Mouse (Mus musculus) forebrain, embryonic 11.5 days (tissue): ENCODE data around the gene A530032D15Rik. TPM values are rescaled to one million over a fixed set of nuclear protein-coding genes. Genes with fewer than 3 reads are reported as not detected.
A peak's percentile ranks its signal among the peaks of the same experiment; 100 is the strongest.
"Not testable (repeated sequence)": the region's sequence is repeated elsewhere in the genome, so short reads cannot be mapped to it uniquely, and the experiment has no call there.

Source experiments
- ATAC-seq: fragments of 200-750 bp; cut with Nextera tagmentation; replicated peaks from 2 replicates; pipeline ENCODE4 v1.8.0; 2017; ENCODE audit warnings: moderate TSS enrichment; ENCODE audit not compliant: low FRiP score
- DNase-seq: peaks from one replicate; pipeline ENCODE4 v3.0.0-alpha.2; 2017; ENCODE audit warnings: low spot score
- H3K27ac ChIP-seq: fragments of 300-500 bp; sonication (generic); 2 replicates; pipeline ENCODE4 v1.5.1; 2014; ENCODE audit warnings: low read depth, low read length
- H3K27me3 ChIP-seq: fragments of 300-500 bp; sonication (generic); 2 replicates; pipeline ENCODE4 v1.6.1; 2014; ENCODE audit warnings: mild to moderate bottlenecking, low read length, mixed read lengths; ENCODE audit not compliant: control insufficient read depth, insufficient read depth
- H3K36me3 ChIP-seq: fragments of 300-500 bp; sonication (generic); 2 replicates; pipeline ENCODE4 v1.6.1; 2014; ENCODE audit warnings: mild to moderate bottlenecking, low read length, moderate library complexity, mixed read lengths; ENCODE audit not compliant: control insufficient read depth, insufficient read depth
- H3K4me1 ChIP-seq: fragments of 300-500 bp; sonication (generic); replicated peaks from 2 replicates; pipeline ENCODE4 v1.6.1; 2014; ENCODE audit warnings: low read length, mixed read lengths; ENCODE audit not compliant: control insufficient read depth, insufficient read depth
- H3K4me2 ChIP-seq: fragments of 300-500 bp; sonication (generic); 2 replicates; pipeline ENCODE4 v1.6.1; 2014; ENCODE audit warnings: low read depth, mild to moderate bottlenecking, low read length, moderate library complexity, mixed read lengths; ENCODE audit not compliant: severe bottlenecking
- H3K4me3 ChIP-seq: fragments of 300-500 bp; sonication (generic); 2 replicates; pipeline ENCODE4 v1.5.1; 2014; ENCODE audit warnings: low read depth, low read length
- H3K9ac ChIP-seq: fragments of 300-500 bp; sonication (generic); 2 replicates; pipeline ENCODE4 v1.6.1; 2014; ENCODE audit warnings: low read length
- H3K9me3 ChIP-seq: fragments of 300-500 bp; sonication (generic); 2 replicates; pipeline ENCODE4 v1.6.1; 2016; ENCODE audit warnings: low read length, mixed read lengths; ENCODE audit not compliant: control insufficient read depth
- WGBS: fragments of 180-500 bp; shearing (Covaris S2); extraction: QIAGEN DNeasy Blood & Tissue Kit; methylation state at CpG from one replicate; pipeline ENCODE4 v1.1.7; 2014; 5-methylcytosine and 5-hydroxymethylcytosine counted together
- polyA plus RNA-seq: library from polyadenylated mRNA; unstranded; fragments of >200 nt; fragmentation: Nextera tagmentation; extraction: Ambion mirVana; gene quantifications from 2 replicates; pipeline ENCODE4 v1.2.1, GENCODE M21; 2014

A530032D15Rik gene
- not detected in 2 replicates for polyA plus RNA-seq

DNA sequence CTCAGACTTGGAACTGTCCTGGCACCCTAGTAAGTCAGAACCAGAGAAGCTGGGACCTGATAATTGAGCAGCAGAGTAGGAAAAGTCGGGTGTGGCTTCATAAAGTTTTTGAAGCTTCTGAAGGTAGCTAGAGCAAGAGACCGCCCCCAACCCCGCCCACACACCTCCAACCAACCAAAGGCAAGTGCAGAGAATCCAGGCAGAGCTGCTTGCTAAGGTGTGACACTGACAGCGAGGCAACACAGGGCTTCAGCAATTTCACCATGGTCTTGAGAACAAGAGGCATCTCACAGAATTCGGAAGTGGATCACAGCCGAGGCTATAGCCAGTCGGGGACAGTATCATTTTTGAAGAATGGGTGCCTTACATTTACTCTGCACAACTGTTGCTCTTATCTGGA, at the start of gene A530032D15Rik:
TSS of gene A530032D15Rik (minus strand) at position 101 of the 400 bp plus-strand sequence.
- no CpG with 5 or more reads among the region's 7 CpGs for WGBS
- ATAC-seq, H3K9ac ChIP-seq: not testable (repeated sequence)

DNA sequence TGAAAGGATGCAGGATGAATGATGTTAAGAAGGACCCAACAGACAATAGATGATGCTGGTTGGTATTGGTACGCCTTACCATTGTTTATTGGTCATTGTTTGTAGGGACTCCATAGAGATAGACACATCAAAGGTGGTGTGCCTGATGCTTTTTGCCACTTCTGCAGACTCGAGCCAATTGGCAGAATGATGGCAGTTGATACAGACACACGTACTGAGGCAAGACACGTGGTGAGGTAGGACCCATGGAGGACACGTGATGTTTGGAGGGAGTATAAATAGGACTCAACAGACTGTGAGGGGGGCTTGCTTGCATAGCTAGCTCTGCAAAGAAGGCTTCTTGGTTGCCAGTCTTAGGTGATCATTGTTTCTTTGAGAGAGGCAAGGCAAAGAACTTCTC, 45.5 kb upstream of the A530032D15Rik start:
- H3K36me3 ChIP-seq, H3K4me2 ChIP-seq, H3K9ac ChIP-seq, DNase-seq, ATAC-seq, H3K9me3 ChIP-seq, H3K27me3 ChIP-seq, H3K27ac ChIP-seq, H3K4me3 ChIP-seq, H3K4me1 ChIP-seq: not testable (repeated sequence)
- WGBS = 81% methylated on average over 4 of the region's 5 CpGs

More for the DNA sequence above, at the start of gene A530032D15Rik:
- not testable (repeated sequence) for H3K4me1 ChIP-seq, H3K27me3 ChIP-seq, DNase-seq, H3K27ac ChIP-seq, H3K9me3 ChIP-seq, H3K36me3 ChIP-seq, H3K4me2 ChIP-seq, H3K4me3 ChIP-seq

DNA sequence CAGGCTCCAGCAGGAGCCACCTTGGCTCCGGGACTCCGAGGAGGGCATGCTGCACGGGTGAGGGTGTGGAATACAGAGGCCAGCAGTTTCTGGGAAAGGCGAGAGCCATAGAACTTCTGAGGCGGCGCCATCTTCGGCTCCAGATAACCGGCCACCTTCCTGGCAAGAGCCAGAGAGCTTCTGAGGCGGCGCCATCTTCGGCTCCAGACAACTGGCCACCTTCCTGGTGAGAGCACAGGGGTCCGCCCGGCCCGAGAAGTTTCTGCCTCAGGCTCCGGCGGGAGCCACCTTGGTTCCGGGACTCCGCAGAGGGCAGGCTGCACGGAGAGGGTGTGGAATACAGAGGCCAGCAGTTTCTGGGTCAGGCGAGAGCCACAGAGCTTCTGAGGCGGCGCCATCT, 24.0 kb upstream of the A530032D15Rik start:
- not testable (repeated sequence) for H3K4me2 ChIP-seq, H3K27me3 ChIP-seq, H3K4me3 ChIP-seq, H3K9me3 ChIP-seq, H3K9ac ChIP-seq, H3K36me3 ChIP-seq, DNase-seq, H3K27ac ChIP-seq, H3K4me1 ChIP-seq, ATAC-seq
- WGBS = 90% methylated on average over 20 of the region's 22 CpGs

DNA sequence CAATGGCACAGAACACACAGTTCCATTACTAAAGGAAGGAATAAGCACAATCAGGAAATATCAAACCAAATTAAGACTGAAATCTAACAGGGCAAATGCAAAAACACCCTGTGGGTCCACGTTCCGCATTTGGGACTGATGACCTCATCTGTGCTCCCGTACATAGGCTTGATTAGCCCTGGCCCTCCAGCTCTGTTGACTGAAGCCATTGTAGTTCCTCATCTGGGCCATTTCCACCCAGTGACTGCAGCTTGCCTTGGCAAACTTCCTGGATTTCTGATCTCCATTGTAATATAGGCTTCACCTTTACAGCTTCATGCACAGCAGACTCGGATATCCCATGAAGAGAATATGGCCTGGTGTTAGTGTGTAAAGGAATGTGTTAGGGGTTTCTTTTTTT, 12.2 kb upstream of the A530032D15Rik start:
- WGBS = 92% methylated on average over 4 of the region's 4 CpGs
- H3K36me3 ChIP-seq, H3K4me2 ChIP-seq, H3K4me1 ChIP-seq, H3K9ac ChIP-seq, H3K9me3 ChIP-seq, H3K27ac ChIP-seq, H3K27me3 ChIP-seq, H3K4me3 ChIP-seq, DNase-seq, ATAC-seq: not testable (repeated sequence)

DNA sequence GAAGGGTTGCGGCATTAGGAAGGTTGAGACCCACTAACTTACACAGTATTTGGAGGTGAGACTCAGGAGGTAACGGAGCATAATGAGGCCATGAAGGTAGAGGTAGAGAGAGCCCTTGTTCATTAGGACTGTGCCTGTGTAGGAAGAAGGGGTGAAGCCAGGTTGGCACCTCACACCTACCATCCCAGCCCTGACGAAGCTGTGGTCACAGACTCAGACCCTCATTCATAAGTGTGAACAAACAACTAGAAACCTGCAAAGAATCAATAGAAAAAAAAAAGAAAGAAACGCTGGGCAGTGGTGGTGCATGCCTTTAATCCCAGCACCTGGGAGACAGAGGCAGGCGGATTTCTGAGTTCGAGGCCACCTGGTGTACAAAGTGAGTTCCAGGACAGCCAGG, 8.7 kb upstream of the A530032D15Rik start:
- WGBS = 86% methylated on average over 5 of the region's 6 CpGs

DNA sequence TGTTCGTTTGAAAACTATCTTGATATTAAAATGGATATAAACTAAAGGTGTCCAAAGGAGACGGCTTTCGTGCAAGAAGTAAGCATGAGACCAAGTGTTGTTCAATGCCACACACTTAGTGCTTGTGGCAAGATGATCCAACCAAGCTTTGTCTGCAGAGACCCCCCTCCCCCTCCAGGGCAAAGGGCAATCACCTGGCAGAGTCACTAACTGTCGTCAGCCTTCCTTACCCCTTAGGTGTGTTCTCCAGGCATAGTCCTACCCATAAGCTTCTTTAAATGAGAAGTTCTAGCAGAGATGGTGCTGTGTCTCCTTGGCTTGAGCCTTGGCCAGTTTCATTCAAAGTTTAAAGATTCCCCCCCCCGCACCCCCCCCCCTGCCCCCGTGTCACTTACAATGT, 7.9 kb upstream of the A530032D15Rik start:
- not testable (repeated sequence) for H3K4me2 ChIP-seq, H3K4me1 ChIP-seq, H3K27ac ChIP-seq, H3K9ac ChIP-seq, H3K27me3 ChIP-seq, H3K4me3 ChIP-seq, DNase-seq, ATAC-seq, H3K9me3 ChIP-seq, H3K36me3 ChIP-seq
- 75% methylated on average over 4 of the region's 6 CpGs for WGBS

More for the DNA sequence above, 8.7 kb upstream of the A530032D15Rik start:
- DNase-seq, H3K36me3 ChIP-seq, H3K4me3 ChIP-seq, H3K27ac ChIP-seq, H3K9ac ChIP-seq, H3K9me3 ChIP-seq, ATAC-seq, H3K4me1 ChIP-seq, H3K27me3 ChIP-seq, H3K4me2 ChIP-seq: not testable (repeated sequence)

DNA sequence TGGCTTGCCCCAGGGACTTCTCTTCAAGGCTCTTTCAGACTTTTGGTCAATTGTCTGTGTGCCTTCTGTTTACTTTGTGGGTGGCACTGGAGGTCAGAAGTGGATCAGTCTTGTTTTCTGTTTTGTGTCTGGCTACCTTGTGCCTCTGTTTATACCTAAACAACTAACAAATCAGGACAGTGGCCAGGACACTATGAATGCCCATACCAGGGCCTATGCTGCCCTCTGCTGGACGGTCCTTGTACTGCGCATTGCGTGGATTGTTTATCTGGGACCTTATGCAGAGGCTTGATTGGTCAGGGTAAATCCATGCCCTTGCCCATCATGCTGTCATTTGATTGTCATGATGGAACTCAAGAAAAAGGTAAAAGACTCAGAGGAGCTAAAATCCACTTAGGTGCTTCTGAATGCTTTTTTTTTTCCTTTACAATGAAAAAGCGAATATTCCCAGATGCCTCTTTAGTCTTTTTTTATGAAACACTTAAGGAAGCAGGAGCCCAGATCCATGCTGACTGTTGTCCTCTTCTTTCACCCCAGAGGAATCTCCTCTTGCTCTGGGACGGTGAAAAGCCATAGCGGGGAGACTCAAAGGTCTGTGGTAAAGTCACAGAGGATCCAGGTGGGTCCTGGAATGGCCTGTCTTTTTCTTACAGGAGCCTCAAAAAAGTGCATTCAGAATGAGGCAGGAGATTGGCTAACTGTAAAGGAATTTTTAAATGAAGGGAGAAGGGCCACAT, 5.2 kb upstream of the A530032D15Rik start:
- H3K9ac ChIP-seq, H3K36me3 ChIP-seq, H3K4me3 ChIP-seq, DNase-seq, ATAC-seq, H3K27me3 ChIP-seq, H3K4me1 ChIP-seq, H3K9me3 ChIP-seq, H3K27ac ChIP-seq, H3K4me2 ChIP-seq: not testable (repeated sequence)
- WGBS = 55% methylated on average over 6 of the region's 6 CpGs

DNA sequence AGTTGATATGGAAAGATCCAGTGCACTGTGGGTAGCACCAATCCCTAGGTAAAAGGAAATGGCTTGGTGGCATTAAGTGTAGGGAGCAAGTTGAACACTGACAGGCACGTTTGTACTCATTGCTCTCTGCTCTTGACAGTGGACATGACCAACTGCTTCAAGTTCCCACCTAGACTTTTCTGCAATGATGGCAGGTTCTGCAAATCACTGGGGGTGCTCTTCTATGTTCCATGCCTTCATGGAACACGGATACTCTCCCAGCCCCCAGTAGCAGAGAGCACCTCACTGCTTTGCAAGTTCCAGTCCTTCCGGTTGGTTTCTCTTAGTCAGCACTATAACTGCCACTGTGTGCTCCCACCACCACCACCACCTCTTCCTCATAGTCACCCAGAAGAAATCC, 4.4 kb upstream of the A530032D15Rik start:
- not testable (repeated sequence) for H3K27me3 ChIP-seq, H3K9ac ChIP-seq, H3K4me1 ChIP-seq, H3K36me3 ChIP-seq, H3K9me3 ChIP-seq, H3K4me3 ChIP-seq, H3K4me2 ChIP-seq, H3K27ac ChIP-seq
- 86% methylated on average over 3 of the region's 3 CpGs for WGBS
- peak; percentile 55; the same call in 1 of the 2 replicates for ATAC-seq
- peak; percentile 33 for DNase-seq

DNA sequence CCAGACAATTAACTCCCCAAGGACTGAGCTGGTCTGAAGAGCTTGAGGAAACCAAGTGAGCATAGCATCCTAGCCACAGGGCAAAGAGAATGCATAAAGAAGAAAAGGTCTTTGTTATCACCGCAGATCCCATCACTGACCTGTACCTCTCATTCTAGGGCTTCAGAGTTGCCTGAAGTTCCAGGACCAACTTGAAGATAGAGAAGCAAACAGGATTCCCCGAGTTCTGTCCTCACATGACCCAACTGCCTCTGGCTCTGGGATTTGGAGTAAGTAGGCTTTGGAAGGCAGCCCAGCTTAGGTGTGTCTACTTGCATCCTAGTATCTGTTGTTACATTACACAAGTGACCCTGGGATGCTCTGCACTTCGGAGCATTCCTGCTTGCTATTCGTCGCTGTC, 3.2 kb upstream of the A530032D15Rik start:
- H3K27me3 ChIP-seq, H3K36me3 ChIP-seq, H3K9me3 ChIP-seq, DNase-seq, H3K4me2 ChIP-seq, ATAC-seq, H3K4me3 ChIP-seq, H3K9ac ChIP-seq, H3K27ac ChIP-seq, H3K4me1 ChIP-seq: not testable (repeated sequence)
- WGBS = 69% methylated on average over 2 of the region's 5 CpGs
